Mouse (Mus musculus) limb, embryonic 12.5 days (tissue): ENCODE data around the gene Ing4. TPM values are rescaled to one million over a fixed set of nuclear protein-coding genes. Genes with fewer than 3 reads are reported as not detected.
"Not testable (repeated sequence)": the region's sequence is repeated elsewhere in the genome, so short reads cannot be mapped to it uniquely, and the experiment has no call there.

Experiments used
- ATAC-seq: fragments of 200-750 bp; cut with Nextera tagmentation; 2 replicates; pipeline ENCODE4 v1.8.0; 2017; ENCODE audit warnings: low read depth, moderate TSS enrichment; ENCODE audit not compliant: insufficient number of reproducible peaks, insufficient read depth, low FRiP score, low TSS enrichment
- H3K27ac ChIP-seq: fragments of 300-500 bp; sonication (generic); 2 replicates; pipeline ENCODE4 v1.5.1; 2016; ENCODE audit warnings: mild to moderate bottlenecking, moderate library complexity
- H3K27me3 ChIP-seq: fragments of 300-500 bp; sonication (generic); 2 replicates; pipeline ENCODE4 v1.6.1; 2016; ENCODE audit warnings: mild to moderate bottlenecking, moderate library complexity
- H3K36me3 ChIP-seq: fragments of 300-500 bp; sonication (generic); 2 replicates; pipeline ENCODE4 v1.6.1; 2016; ENCODE audit warnings: mild to moderate bottlenecking, moderate library complexity
- H3K4me1 ChIP-seq: fragments of 300-500 bp; sonication (generic); replicated peaks from 2 replicates; pipeline ENCODE4 v1.6.1; 2016
- H3K4me2 ChIP-seq: fragments of 300-500 bp; sonication (generic); 2 replicates; pipeline ENCODE4 v1.6.1; 2016; ENCODE audit warnings: mild to moderate bottlenecking, moderate library complexity
- H3K4me3 ChIP-seq: fragments of 300-500 bp; sonication (generic); replicated peaks from 2 replicates; pipeline ENCODE4 v1.5.1; 2016; ENCODE audit warnings: mild to moderate bottlenecking
- H3K9ac ChIP-seq: fragments of 300-500 bp; sonication (generic); replicated peaks from 2 replicates; pipeline ENCODE4 v1.6.1; 2016; ENCODE audit warnings: mild to moderate bottlenecking, moderate library complexity
- H3K9me3 ChIP-seq: fragments of 300-500 bp; sonication (generic); 2 replicates; pipeline ENCODE4 v1.6.1; 2016; ENCODE audit warnings: mild to moderate bottlenecking, moderate library complexity
- WGBS: fragments of 180-500 bp; shearing (Covaris S2); methylation state at CpG from one replicate; pipeline ENCODE4 v1.1.7; 2016; 5-methylcytosine and 5-hydroxymethylcytosine counted together
- polyA plus RNA-seq: library from polyadenylated mRNA; unstranded; fragments of >200 nt; fragmentation: Nextera tagmentation; extraction: Ambion mirVana; gene quantifications from 2 replicates; pipeline ENCODE4 v1.2.1, GENCODE M21; 2016

Ing4 gene
- polyA plus RNA-seq, 1 experiment from 2014 or later = 170 TPM

DNA sequence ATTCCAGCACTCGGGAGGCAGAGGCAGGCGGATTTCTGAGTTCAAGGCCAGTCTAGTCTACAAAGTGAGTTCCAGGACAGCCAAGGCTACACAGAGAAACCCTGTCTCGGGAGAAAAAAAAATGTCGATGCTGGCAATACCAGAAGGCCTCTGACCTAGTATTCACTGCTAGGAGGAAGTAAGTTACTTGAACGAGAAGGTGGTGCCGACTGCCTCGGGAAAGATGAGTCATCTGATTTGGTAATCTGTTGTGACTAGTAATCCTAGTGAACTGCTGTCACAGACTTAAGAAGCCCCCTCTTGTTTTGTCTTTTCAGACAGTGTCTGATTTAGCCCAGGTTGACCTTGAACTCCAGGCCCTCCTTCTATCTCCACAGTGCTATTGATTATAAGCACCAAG, 1.5 kb downstream of the Ing4 start:
- ATAC-seq = no peak
- WGBS = 89% methylated on average over 7 of the region's 7 CpGs
- Histone ChIP-seq H3K27me3 (no peaks in the 10 kb centered on the region), H3K4me3 (peak overlapping the region; percentile 64; the same call in 1 of the 2 replicates), H3K36me3 (peaks cover 62% of the 10 kb centered on the region), H3K4me1 (peaks cover 11% of the 10 kb centered on the region), H3K9ac (no peak overlapping the region), H3K27ac (no peak overlapping the region), H3K4me2 (peak overlapping the region; percentile 82), H3K9me3 (no peaks in the 10 kb centered on the region)

- ATAC-seq = no peak
- Histone ChIP-seq H3K9ac (no peak overlapping the region), H3K9me3 (no peaks in the 10 kb centered on the region), H3K27ac (no peak overlapping the region), H3K4me1 (peaks cover 11% of the 10 kb centered on the region), H3K27me3 (no peaks in the 10 kb centered on the region), H3K4me2 (no peak overlapping the region), H3K36me3 (peaks cover 63% of the 10 kb centered on the region), H3K4me3 (no peak overlapping the region)
- WGBS = 95% methylated on average over 7 of the region's 7 CpGs
These were observed 2.5 kb downstream of the Ing4 start for GRCm38 (mm10) chr6:125042081-125042480.

DNA sequence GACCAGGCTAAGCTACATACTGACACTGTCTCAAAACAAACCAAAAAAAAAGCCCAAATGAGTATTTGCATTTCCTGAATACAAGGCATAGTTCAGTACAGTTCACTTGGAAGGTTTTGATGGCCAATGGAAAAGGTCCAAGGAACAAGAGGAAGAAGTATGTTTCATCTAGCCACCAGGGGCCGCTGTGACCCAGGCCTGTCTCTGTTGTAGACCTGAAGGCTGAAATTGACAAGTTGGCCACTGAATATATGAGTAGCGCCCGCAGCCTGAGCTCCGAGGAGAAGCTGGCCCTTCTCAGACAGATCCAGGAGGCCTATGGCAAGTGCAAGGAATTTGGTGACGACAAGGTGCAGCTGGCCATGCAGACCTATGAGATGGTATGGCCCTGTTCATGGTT, 7.1 kb downstream of the Ing4 start:
- H3K27ac ChIP-seq = no peak overlapping the region
- H3K4me2 ChIP-seq = no peak overlapping the region
- no peaks in the 10 kb centered on the region for H3K4me1 ChIP-seq
- ATAC-seq = no peak
- no peaks in the 10 kb centered on the region for H3K27me3 ChIP-seq
- no peak overlapping the region for H3K4me3 ChIP-seq
- H3K9me3 ChIP-seq = no peaks in the 10 kb centered on the region
- H3K36me3 ChIP-seq = peaks cover 92% of the 10 kb centered on the region
- H3K9ac ChIP-seq = no peak overlapping the region
- 48% methylated on average over 5 of the region's 5 CpGs for WGBS

DNA sequence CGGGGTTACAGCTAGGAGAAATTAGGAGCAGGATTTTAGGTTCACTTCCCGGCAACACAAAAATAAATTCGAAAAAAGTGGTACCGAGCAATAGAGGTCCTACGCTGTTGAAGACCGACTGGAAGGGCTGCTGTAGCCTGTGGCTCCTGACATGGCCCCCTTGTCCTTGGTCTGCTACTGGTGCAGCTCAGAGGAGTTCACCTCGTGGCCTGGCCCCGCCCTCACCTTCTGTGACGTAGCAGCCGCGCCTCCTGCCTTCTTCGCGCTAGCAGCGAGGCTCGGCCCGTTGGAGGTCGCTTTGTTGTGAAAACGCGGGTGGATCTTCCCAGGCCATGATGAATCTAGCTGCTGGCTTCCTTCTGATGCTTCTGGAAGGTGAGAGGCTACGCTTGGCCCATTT, 10.1 kb downstream of the Ing4 start, which contains the start of gene Acrbp:
Gene Acrbp (plus strand): TSS at position 12 of the 400 bp plus-strand sequence.
- Histone ChIP-seq H3K9me3 (no peaks in the 10 kb centered on the region), H3K27me3 (no peaks in the 10 kb centered on the region), H3K4me3 (no peak within 1 kb of the TSS), H3K27ac (no peak within 1 kb of the TSS), H3K36me3 (peaks cover 100% of the 10 kb centered on the region), H3K4me2 (no peak within 1 kb of the TSS), H3K9ac (0 out of 2 replicates have a peak within 1 kb of the TSS, but pooled peaks have one; percentile 8), H3K4me1 (no peaks in the 10 kb centered on the region)
- ATAC-seq = no peak
- 40% methylated on average over 20 of the region's 20 CpGs for WGBS

DNA sequence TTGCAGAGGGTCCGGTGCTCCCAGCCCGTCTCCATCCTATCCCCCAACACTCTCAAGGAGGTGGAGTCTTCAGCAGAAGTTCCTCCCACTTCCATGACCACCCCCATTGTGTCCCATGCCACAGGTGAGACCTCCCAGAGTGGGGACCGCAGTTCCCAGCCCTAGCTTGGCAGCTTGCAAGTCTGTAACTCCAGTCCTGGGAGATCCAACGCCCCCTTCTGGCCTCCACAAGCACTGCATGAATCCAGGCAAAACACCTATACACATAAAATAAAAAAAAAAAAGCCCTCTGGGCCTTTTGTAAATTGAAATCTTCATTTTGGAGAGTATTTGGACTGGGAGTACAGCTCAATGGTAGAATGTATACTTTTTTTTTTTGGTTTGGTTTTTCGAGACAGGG, 11.7 kb downstream of the Ing4 start:
- H3K27ac ChIP-seq = no peak overlapping the region
- no peaks in the 10 kb centered on the region for H3K4me1 ChIP-seq
- H3K4me3 ChIP-seq = no peak overlapping the region
- no peak for ATAC-seq
- H3K4me2 ChIP-seq = no peak overlapping the region
- H3K27me3 ChIP-seq = no peaks in the 10 kb centered on the region
- peaks cover 98% of the 10 kb centered on the region for H3K36me3 ChIP-seq
- no peaks in the 10 kb centered on the region for H3K9me3 ChIP-seq
- 59% methylated on average over 5 of the region's 5 CpGs for WGBS
- no peak overlapping the region for H3K9ac ChIP-seq

GRCm38 (mm10) chr6:125061493-125061892, 21.9 kb downstream of the Ing4 start:
- 36% methylated on average over 6 of the region's 6 CpGs for WGBS
- H3K4me3 ChIP-seq = no peak overlapping the region
- no peaks in the 10 kb centered on the region for H3K27me3 ChIP-seq
- no peak overlapping the region for H3K4me2 ChIP-seq
- no peaks in the 10 kb centered on the region; the same call in 1 of the 2 replicates for H3K36me3 ChIP-seq
- H3K9me3 ChIP-seq = no peaks in the 10 kb centered on the region
- H3K4me1 ChIP-seq = peaks cover 11% of the 10 kb centered on the region
- ATAC-seq = no peak
- H3K9ac ChIP-seq = no peak overlapping the region
- no peak overlapping the region for H3K27ac ChIP-seq

GRCm38 (mm10) chr6:125062511-125062910, 23.0 kb downstream of the Ing4 start:
- Histone ChIP-seq H3K27me3 (0 out of 2 replicates have a peak, but pooled peaks cover 4% of the 10 kb centered on the region), H3K9me3 (no peaks in the 10 kb centered on the region), H3K9ac (no peak overlapping the region), H3K4me2 (no peak overlapping the region), H3K4me3 (no peak overlapping the region), H3K4me1 (peaks cover 11% of the 10 kb centered on the region), H3K27ac (no peak overlapping the region), H3K36me3 (no peaks in the 10 kb centered on the region)
- no peak for ATAC-seq
- 89% methylated on average over 5 of the region's 5 CpGs for WGBS

DNA sequence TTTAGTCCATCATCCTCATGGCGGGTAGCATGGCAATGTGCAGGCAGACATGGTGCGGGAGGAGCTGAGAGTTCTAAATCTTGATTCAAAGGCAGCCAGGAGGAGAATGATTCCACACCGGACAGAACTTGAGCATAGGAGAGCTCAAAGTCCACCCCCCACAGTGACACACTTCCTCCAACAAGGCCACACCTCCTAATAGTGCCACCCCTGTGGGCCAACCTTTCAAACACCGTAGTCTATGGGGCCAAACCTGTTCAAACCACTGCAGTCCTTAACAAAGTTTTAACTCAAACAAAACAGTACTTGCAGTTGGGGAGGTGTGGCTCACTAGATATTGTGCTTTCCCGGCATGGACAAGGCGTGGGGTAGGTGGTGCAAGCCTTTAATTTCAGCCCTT, 24.3 kb downstream of the Ing4 start:
- Histone ChIP-seq H3K9me3 (no peaks in the 10 kb centered on the region), H3K36me3 (no peaks in the 10 kb centered on the region), H3K4me2 (no peak overlapping the region), H3K4me1 (peaks cover 11% of the 10 kb centered on the region), H3K4me3 (no peak overlapping the region), H3K27me3 (0 out of 2 replicates have a peak, but pooled peaks cover 8% of the 10 kb centered on the region), H3K27ac (no peak overlapping the region), H3K9ac (no peak overlapping the region)
- WGBS = 86% methylated on average over 6 of the region's 6 CpGs
- no peak for ATAC-seq

DNA sequence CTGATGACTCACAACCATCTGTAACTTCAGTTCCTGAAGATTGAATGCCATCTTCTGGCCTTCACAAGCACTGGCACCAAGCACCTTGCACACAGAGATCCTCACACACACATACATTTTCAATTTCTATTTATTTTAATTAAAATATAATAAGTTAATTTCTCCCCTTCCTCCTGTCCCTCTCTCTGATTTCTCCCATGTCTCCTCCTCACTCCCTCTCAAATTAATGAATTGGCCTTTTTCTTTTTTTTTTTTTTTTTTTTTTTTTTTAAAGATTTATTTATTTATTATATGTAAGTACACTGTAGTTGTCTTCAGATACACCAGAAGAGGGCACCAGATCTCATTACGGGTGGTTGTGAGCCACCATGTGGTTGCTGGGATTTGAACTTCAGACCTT, 25.7 kb downstream of the Ing4 start:
- H3K27ac ChIP-seq, H3K36me3 ChIP-seq, H3K27me3 ChIP-seq, ATAC-seq, H3K4me2 ChIP-seq, H3K9ac ChIP-seq, H3K9me3 ChIP-seq, H3K4me3 ChIP-seq: not testable (repeated sequence)
- WGBS = no CpG with 5 or more reads among the region's 1 CpGs
- H3K4me1 ChIP-seq = peaks cover 11% of the 10 kb centered on the region

DNA sequence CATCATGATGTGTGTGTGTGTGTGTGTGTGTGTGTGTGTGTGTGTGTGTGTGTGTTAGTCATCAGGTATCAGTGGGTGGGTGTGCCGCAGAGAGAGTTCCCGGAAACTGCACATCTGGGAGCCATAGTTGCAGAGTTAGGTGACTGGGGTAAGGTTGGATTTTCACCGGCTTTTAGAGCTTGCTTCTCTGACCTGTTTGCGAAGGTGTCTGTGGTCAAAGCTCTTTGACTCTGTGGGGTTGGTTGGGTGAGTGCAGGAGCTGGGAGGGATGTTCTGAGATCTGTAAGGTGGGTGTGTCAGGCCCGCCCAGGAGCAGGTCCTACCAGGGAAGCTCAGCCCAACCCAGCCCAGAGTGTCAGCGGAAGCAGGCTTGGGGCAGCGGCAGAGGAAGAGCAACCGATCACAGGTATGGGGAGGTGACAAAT, 28.0 kb downstream of the Ing4 start, which contains the start of gene Lpar5:
Gene Lpar5 (plus strand): TSS at position 350 of the 425 bp plus-strand sequence.
- H3K4me3 ChIP-seq = no peak within 1 kb of the TSS
- ATAC-seq = no peak
- H3K4me2 ChIP-seq = no peak within 1 kb of the TSS
- H3K36me3 ChIP-seq = no peaks in the 10 kb centered on the region
- 40% methylated on average over 8 of the region's 8 CpGs for WGBS
- H3K4me1 ChIP-seq = peaks cover 13% of the 10 kb centered on the region
- H3K27me3 ChIP-seq = 0 out of 2 replicates have a peak, but pooled peaks cover 8% of the 10 kb centered on the region
- H3K9ac ChIP-seq = no peak within 1 kb of the TSS
- H3K9me3 ChIP-seq = no peaks in the 10 kb centered on the region
- H3K27ac ChIP-seq = no peak within 1 kb of the TSS

DNA sequence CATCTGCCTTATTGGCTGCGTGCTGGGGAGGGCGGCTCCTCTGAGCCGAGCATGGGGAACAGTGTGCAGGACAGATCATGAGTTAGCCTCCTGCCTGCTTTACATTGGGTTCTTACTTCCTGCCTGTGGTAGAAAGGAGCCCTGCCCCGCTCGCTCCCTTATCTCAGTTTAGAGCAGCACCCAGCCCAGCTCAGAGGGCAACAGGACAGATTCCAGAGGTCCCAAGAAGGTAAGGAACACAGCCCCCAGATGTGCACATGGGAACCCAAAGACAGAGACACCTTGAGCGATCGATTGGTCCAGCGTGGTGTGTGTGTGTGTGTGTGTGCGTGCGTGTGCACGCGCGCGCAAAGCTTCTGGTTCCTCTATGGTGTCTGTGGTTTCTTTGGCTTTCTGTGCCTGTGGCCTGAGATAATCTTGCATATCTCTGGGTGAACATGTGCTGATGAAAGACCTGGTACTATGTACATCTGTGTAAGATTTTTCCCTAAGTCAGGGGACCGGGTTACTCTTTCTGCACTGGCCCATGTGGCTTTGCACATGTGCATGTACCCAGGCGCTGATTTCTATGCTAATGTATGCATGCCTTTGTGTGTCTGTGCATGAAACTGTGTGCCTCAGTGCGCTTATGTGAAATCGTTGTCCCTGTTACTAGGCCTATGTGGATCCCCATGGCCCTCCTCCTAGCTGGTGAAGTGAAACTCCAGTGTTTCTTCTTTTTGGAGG, 31.8 kb downstream of the Ing4 start:
- Histone ChIP-seq H3K36me3 (no peaks in the 10 kb centered on the region), H3K4me2 (no peak overlapping the region), H3K9me3 (no peaks in the 10 kb centered on the region), H3K4me1 (peaks cover 13% of the 10 kb centered on the region), H3K4me3 (no peak overlapping the region), H3K9ac (no peak overlapping the region), H3K27ac (peak overlapping the region; percentile 78), H3K27me3 (0 out of 2 replicates have a peak, but pooled peaks cover 8% of the 10 kb centered on the region)
- 84% methylated on average over 18 of the region's 18 CpGs for WGBS
- 0 out of 2 replicates have a peak, but pooled peaks have one; percentile 34 for ATAC-seq
